Mouse (Mus musculus): Measurements from ENCODE around the gene AY358078. TPM values are rescaled to one million over a fixed set of nuclear protein-coding genes. Genes with fewer than 3 reads are reported as not detected.
"Not testable (repeated sequence)": the region's sequence is repeated elsewhere in the genome, so short reads cannot be mapped to it uniquely, and the experiment has no call there.

Gene AY358078
- total RNA-seq, 1 experiment from 2014 or later = not detected

- no peak for ATAC-seq (replicated peaks in 1 of 2; ENCODE audit: insufficient read depth in 1 of 2, low FRiP score in 2 of 2, low TSS enrichment in 1 of 2, low read depth in 1 of 2, poor library complexity in 2 of 2, severe bottlenecking in 2 of 2)
Measured at GRCm38 (mm10) chr14:51853399-51853798, 53.6 kb downstream of the AY358078 start, which contains the start of gene Ear6. Gene Ear6, plus strand, starts transcription at chr14:51853699.

GRCm38 (mm10) chr14:51855280-51855679 is 55.4 kb downstream of the AY358078 start:
- not testable (repeated sequence) for ATAC-seq (replicated peaks in 1 of 2; ENCODE audit: insufficient read depth in 1 of 2, low FRiP score in 2 of 2, low TSS enrichment in 1 of 2, low read depth in 1 of 2, poor library complexity in 2 of 2, severe bottlenecking in 2 of 2)

- ATAC-seq (replicated peaks in 1 of 2; ENCODE audit: insufficient read depth in 1 of 2, low FRiP score in 2 of 2, low TSS enrichment in 1 of 2, low read depth in 1 of 2, poor library complexity in 2 of 2, severe bottlenecking in 2 of 2) = 0 out of 4 replicates have a peak, but pooled peaks of 1 of the 2 experiments have one; percentile 32
Measured at GRCm38 (mm10) chr14:51863603-51864002, 63.8 kb downstream of the AY358078 start.

- ATAC-seq (replicated peaks in 1 of 2; ENCODE audit: insufficient read depth in 1 of 2, low FRiP score in 2 of 2, low TSS enrichment in 1 of 2, low read depth in 1 of 2, poor library complexity in 2 of 2, severe bottlenecking in 2 of 2) = no peak
Measured at GRCm38 (mm10) chr14:51870756-51871155, 70.9 kb downstream of the AY358078 start.

- no peak for ATAC-seq (replicated peaks in 1 of 2; ENCODE audit: insufficient read depth in 1 of 2, low FRiP score in 2 of 2, low TSS enrichment in 1 of 2, low read depth in 1 of 2, poor library complexity in 2 of 2, severe bottlenecking in 2 of 2)
Measured at GRCm38 (mm10) chr14:51871741-51872140, 71.9 kb downstream of the AY358078 start.

Other genes starting within 250 kb of the AY358078 start
- not detected in 2 replicates for gene Gm5622, start 247.3 kb upstream of the AY358078 start, total RNA-seq (2017)
- not detected in 2 replicates for gene Gm17175, start 226.0 kb upstream of the AY358078 start, total RNA-seq (2017)
- gene Gm17174, start 207.9 kb upstream of the AY358078 start, total RNA-seq (2017) = not detected in 2 replicates
- not detected in 2 replicates for gene Gm17078, start 188.7 kb upstream of the AY358078 start, total RNA-seq (2017)
- gene Gm4181, start 164.4 kb upstream of the AY358078 start, total RNA-seq (2017) = not detected in 2 replicates
- not detected in 2 replicates for gene Gm17079, start 104.6 kb upstream of the AY358078 start, total RNA-seq (2017)
- not detected in 2 replicates for gene Gm5800, start 82.9 kb upstream of the AY358078 start, total RNA-seq (2017)
- not detected in 2 replicates for gene Ang4, start 26.5 kb upstream of the AY358078 start, total RNA-seq (2017)
- 3.5 and 20.1 TPM in 2 replicates for gene Ear6, start 53.7 kb downstream of the AY358078 start, total RNA-seq (2017)
- gene Mettl17, start 84.8 kb downstream of the AY358078 start, total RNA-seq (2017) = 16.8 and 25.1 TPM in 2 replicates
- gene Slc39a2, start 92.8 kb downstream of the AY358078 start, total RNA-seq (2017) = not detected in 2 replicates
- gene Ndrg2, start 114.1 kb downstream of the AY358078 start, total RNA-seq (2017) = 4.1 and 8.0 TPM in 2 replicates
- gene Tppp2, start 118.4 kb downstream of the AY358078 start, total RNA-seq (2017) = not detected in 2 replicates
- not detected in 2 replicates for gene Rnase13, start 122.7 kb downstream of the AY358078 start, total RNA-seq (2017)
- 28.4 and 44.7 TPM in 2 replicates for gene Arhgef40, start 184.7 kb downstream of the AY358078 start, total RNA-seq (2017)
- not detected in 2 replicates for gene Tmem253, start 215.6 kb downstream of the AY358078 start, total RNA-seq (2017)
- 15.8 TPM in 2 replicates for gene Zfp219, start 220.7 kb downstream of the AY358078 start, total RNA-seq (2017)
- not detected in 2 replicates for gene Olfr221, start 242.4 kb downstream of the AY358078 start, total RNA-seq (2017)

Measured in hematopoietic stem cell, adult 5-6 weeks (primary cell).